Mouse (Mus musculus) gastrocnemius, adult 8-10 months (tissue): ENCODE measurements around the gene Il31ra. TPM values are rescaled to one million over a fixed set of nuclear protein-coding genes. Genes with fewer than 3 reads are reported as not detected.

Experiments used
- DNase-seq, 2 experiments: peaks; one replicate each; pipeline ENCODE4 v3.0.0; 2022; ENCODE audit warnings: low spot score in 2 of 2
- total RNA-seq, 4 experiments: library from RNA; stranded (reverse); gene quantifications; 2 replicates each; pipeline ENCODE4 v1.2.4; 2022

The Il31ra gene
- total RNA-seq, 4 experiments from 2014 or later = 0.40 TPM; not detected in 3

GRCm38 (mm10) chr13:112509465-112509864 lies 84.7 kb downstream of the Il31ra start:
- DNase-seq = no peak

DNA sequence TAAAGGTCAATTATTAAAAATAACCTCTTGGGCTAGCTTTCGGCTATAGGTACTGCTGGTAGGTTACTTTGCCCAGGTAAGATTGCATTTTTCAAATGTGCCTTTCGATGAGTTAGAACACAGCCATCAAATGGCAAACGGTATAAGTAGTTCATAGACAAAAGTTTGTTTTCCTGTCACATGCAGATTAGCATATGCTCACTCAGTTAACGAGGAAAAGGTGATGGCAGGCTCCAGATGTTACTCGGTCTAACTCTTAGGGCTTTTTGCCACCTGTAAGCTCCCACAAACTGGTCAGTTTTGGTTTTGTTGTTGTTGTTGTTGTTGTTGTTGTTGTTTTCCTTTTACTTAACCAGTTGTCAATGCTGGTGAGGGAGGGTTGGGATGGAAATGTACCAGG lies 85.7 kb downstream of the Il31ra start:
- DNase-seq = no peak

DNA sequence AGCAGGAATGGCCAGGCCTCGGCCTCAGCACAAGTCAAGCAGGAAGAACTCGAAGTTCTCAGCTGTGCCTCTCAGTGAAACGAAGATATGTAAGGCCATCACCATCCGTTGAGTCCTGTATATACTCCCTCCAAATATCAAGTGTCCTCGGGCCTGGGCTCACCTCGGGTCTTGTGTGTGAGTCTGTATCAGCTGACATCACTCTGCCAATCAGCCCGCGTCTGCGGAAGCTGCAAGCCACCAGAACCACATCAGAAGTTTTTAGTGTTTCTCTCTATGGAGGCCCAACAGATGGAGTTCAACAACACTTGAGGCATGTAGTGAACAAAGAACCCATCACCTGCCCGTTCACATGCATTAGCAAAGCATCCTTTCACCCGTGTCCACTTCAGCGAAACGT lies 86.5 kb downstream of the Il31ra start:
- DNase-seq = no peak

GRCm38 (mm10) chr13:112506766-112507165 lies 87.4 kb downstream of the Il31ra start:
- no peak for DNase-seq

- DNase-seq = no peak
Measured at GRCm38 (mm10) chr13:112505436-112505835, 88.7 kb downstream of the Il31ra start.

DNA sequence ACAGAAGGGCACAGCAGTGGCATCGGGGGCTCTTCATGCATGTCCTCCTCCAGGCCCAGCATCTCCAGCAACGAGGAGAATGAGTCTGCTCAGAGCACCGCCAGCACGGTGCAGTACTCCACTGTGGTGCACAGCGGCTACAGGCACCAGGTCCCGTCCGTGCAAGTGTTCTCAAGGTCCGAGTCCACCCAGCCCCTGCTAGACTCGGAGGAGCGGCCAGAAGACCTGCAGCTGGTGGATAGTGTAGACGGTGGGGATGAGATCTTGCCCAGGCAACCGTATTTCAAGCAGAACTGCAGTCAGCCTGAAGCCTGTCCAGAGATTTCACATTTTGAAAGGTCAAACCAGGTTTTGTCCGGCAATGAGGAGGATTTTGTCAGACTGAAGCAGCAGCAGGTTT lies 90.3 kb downstream of the Il31ra start:
- no peak for DNase-seq

- DNase-seq = no peak
Measured at GRCm38 (mm10) chr13:112500466-112500865, 93.7 kb downstream of the Il31ra start.

DNA sequence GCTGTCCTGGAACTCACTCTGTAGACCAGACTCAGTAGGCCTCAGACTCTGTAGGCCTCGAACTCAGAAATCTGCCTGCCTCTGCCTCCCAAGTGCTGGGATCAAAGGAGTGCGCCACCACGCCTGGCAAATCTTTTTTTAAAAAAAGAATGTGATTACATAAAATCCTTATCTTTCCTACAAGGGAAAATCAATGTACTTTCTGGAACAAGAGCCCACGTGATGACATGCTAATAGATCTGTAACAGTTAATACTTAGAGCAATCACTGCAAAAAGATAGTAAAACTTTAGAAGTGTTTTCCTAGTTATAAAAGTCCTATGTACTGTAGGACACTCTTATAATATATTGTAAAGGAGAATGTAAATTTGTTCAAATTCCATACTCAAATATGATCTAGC lies 94.1 kb downstream of the Il31ra start:
- no peak for DNase-seq

DNA sequence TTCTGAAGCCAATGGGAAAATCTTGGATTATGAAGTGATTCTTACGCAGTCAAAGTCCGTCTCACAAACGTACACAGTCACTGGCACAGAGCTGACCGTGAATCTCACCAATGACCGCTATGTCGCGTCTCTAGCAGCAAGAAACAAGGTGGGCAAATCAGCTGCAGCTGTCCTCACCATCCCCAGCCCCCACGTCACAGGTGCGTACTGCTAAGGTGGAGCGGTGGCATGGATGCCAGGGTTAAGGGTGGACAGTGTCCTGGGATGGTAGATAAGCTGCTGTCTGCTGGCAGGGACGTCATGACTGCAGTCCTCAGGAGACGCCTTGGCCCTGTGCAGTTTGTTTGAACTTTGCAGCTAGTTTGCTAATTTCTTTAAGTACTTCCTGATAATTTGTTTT lies 99.6 kb downstream of the Il31ra start:
- DNase-seq = no peak

GRCm38 (mm10) chr13:112492285-112492678 lies 101.9 kb downstream of the Il31ra start:
- no peak for DNase-seq

GRCm38 (mm10) chr13:112491636-112492284 lies 102.4 kb downstream of the Il31ra start:
- no peak for DNase-seq

DNA sequence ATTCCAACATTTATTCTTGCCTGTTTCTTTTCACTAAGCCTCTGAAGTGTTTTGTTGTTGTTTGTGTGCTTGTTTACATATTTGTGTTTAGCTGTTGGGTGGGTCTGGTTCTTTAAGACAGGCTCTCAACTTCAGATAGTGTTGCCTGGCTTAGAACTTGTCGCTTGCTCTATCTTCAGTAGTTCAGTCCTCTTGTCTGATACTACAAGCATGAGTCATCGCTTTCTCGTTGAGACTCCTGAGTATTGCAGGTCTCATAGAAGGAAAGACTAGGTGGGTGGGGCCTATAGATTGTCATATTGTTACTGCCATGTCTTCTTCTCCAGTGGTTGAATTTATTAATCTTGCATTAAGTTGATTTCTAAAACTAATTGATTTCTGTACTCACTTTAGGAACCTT lies 104.1 kb downstream of the Il31ra start:
- no peak for DNase-seq

- DNase-seq = no peak
Measured at GRCm38 (mm10) chr13:112486676-112487075, 107.5 kb downstream of the Il31ra start.

GRCm38 (mm10) chr13:112486236-112486635 lies 107.9 kb downstream of the Il31ra start:
- DNase-seq = no peak

- no peak for DNase-seq
Measured at GRCm38 (mm10) chr13:112483015-112483414, 111.1 kb downstream of the Il31ra start.

GRCm38 (mm10) chr13:112482525-112482924 lies 111.6 kb downstream of the Il31ra start:
- no peak for DNase-seq

DNA sequence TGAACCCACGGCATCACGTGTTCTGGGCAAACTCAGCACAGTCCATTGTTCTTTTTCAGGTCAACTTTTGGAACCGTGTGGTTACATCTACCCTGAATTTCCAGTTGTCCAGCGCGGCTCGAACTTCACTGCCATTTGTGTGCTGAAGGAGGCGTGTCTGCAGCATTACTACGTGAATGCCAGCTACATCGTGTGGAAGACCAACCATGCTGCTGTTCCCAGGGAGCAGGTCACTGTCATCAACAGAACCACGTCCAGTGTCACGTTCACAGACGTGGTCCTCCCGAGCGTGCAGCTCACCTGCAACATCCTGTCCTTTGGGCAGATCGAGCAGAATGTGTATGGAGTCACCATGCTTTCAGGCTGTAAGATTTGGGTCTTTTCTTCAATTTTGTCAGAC lies 114.2 kb downstream of the Il31ra start:
- no peak for DNase-seq

DNA sequence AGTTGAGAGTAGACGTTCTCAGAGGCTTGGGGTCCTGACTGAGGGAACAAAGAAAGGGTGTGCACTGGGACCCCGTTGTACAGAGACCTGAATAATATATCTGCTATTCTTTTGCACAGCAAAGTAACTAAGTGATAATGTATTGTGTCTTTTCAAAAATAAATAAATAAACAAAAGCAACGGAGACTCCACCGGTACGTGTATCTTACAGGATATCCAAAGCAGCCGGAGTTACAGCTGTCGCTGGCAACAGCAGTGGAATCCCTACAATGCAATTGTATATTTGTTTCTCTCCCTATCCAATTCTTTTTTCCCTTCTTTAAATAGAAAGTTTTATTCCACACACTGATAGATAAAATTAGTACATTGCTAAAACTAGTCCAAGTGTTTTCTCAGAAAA lies 115.1 kb downstream of the Il31ra start:
- DNase-seq = no peak

DNA sequence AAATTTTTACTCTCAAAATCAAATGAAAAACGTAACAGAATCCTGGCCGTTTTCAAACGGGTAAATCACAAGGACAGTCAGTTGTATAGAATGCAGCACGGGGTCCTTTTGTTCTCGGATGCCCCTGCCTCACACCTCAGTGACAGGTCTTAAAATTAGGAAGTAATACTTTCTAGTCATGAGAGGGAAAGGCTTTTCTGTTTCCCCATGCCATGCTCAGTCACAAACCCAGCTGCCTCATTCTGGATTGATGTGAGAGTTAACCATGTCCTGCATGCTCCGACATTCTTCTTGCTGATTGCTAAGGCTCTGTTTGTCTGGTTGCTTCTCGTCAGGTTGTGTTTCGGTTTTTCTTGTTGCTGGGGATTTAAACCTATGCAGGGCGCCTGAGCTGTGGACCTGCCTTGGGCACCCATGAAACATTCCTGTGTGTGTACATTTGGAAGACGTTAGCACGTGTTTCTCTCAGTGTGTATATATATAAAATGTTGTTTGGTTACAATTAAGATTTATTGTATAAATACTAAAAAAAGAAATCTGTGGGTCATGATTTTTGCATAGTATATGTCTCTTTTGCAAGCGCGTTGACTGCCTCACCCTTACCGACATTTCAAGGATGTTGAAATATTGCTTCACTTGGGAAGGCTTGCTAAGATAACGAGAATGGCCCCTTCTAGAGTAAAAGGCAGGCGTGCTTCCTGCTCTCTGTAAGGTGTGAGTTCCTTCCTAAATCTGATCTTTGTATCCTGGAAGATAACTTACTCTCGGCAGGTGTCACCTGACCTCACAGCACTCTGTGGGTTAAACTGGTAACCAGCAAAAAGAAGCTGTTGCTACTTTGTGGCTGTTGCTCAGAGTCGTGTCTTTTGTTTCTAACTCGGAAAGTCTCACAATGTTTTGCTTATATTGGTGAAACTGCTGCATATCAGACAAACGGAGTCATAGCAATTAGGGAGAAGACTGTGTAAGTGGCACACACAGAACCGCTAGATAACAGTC lies 120.1 kb downstream of the Il31ra start:
- no peak for DNase-seq

DNA sequence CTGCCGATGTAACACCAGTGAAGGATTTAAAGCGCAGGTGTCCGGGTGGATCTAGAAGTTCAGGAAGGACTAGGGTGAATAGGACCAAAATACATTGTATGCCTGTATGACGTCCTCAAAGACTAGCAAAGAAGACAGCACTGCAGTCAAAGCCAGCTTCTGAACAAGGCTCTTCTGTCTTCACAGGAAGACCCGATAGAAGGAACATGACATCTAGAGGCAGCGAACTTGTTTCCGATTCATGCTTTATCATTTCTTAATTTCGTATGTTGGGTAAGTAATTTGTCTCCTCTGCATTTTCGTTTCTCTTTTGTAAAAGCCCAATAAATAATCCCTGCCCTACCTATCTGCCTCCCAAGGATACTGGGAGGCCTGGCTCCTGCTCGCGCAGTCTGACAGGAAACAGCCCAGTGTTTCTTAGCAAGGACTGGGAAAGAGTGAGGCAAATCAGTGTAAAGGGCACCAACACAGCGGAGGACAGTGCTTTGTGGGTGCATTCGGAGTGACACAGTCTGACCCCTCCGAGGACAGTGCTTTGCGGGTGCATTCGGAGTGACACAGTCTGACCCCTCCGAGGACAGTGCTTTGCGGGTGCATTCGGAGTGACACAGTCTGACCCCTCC lies 121.6 kb downstream of the Il31ra start:
- DNase-seq = no peak

GRCm38 (mm10) chr13:112471201-112471600 lies 123.0 kb downstream of the Il31ra start:
- no peak for DNase-seq
